Mouse (Mus musculus) left cerebral cortex, adult 2 months (tissue): ENCODE measurements at regions not wholly inside any gene's neighbourhood (a gene's known extent, or its start where the extent isn't known, plus 50 kb on each side); places are given as distances from the start of the nearest gene placed in this dataset.

Experiments
- DNase-seq, 2 experiments: peaks; one replicate each; pipeline ENCODE4 v3.0.0; 2021 to 2022; ENCODE audit warnings: low spot score in 2 of 2, mixed read lengths in 1 of 2; ENCODE audit errors: extremely low spot score in 1 of 2
- H3K27ac ChIP-seq: fragments of 200-600 bp; 2 replicates; pipeline ENCODE4 v1.8.1; 2022
- H3K4me3 ChIP-seq: fragments of 200-600 bp; 2 replicates; pipeline ENCODE4 v1.8.1; 2022
- CTCF ChIP-seq: fragments of 200-600 bp; IDR thresholded peaks from 2 replicates; pipeline ENCODE4 v1.8.1; 2022; ENCODE audit warnings: antibody characterized with exemption, mild to moderate bottlenecking, moderate library complexity
- intact Hi-C: fragments of 180-260 bp; cut with DNase I; formaldehyde crosslinking; loops from one replicate; pipeline ENCODE4 v1.15.1; 2025

- intact Hi-C loops: no loop called here
- no peak overlapping the region for H3K27ac ChIP-seq
- no peak for TF ChIP-seq CTCF
- H3K4me3 ChIP-seq: no peak overlapping the region
- peak in 1 of 2 experiments; percentile 15 for DNase-seq
Measured at GRCm38 (mm10) chr10:37368997-37369679, 230.4 kb upstream of the Marcks start.

GRCm38 (mm10) chr10:37367796-37368195 is 229.1 kb upstream of the Marcks start:
- Histone ChIP-seq H3K27ac (no peak overlapping the region), H3K4me3 (no peak overlapping the region)
- no peak for TF ChIP-seq CTCF
- intact Hi-C loops: no loop called here
- DNase-seq: no peak

- Histone ChIP-seq H3K4me3 (no peak overlapping the region), H3K27ac (no peak overlapping the region)
- intact Hi-C loops: no loop called here
- DNase-seq: no peak
- TF ChIP-seq CTCF: no peak
Measured at GRCm38 (mm10) chr10:37364506-37364905, 225.8 kb upstream of the Marcks start.

GRCm38 (mm10) chr10:37360985-37361384 is 222.3 kb upstream of the Marcks start:
- no peak overlapping the region for H3K4me3 ChIP-seq
- no peak for TF ChIP-seq CTCF
- intact Hi-C loops: no loop called here
- DNase-seq: no peak
- no peak overlapping the region for H3K27ac ChIP-seq

- intact Hi-C loops: loop anchor here (5.0 kb wide), 1 partner anchor 222 kb away; the partner anchor contains the start of gene Marcks
- DNase-seq: no peak
- H3K27ac ChIP-seq: no peak overlapping the region
- no peak overlapping the region for H3K4me3 ChIP-seq
- TF ChIP-seq CTCF: no peak
Measured at GRCm38 (mm10) chr10:37358900-37359299, 220.2 kb upstream of the Marcks start.

- Histone ChIP-seq H3K27ac (no peak overlapping the region), H3K4me3 (no peak overlapping the region)
- TF ChIP-seq CTCF: no peak
- DNase-seq: no peak
- intact Hi-C loops: loop anchor here (5.0 kb wide), 1 partner anchor 221 kb away; the partner anchor contains the start of gene Marcks
Measured at GRCm38 (mm10) chr10:37358334-37358733, 219.6 kb upstream of the Marcks start.

- Histone ChIP-seq H3K4me3 (no peak overlapping the region), H3K27ac (no peak overlapping the region)
- TF ChIP-seq CTCF: peak; percentile 52
- DNase-seq: peak; percentile 37 to 44
- intact Hi-C loops: loop anchor here (5.0 kb wide), 1 partner anchor 220 kb away; the partner anchor contains the start of gene Marcks
Measured at GRCm38 (mm10) chr10:37357304-37358060, 218.8 kb upstream of the Marcks start.

- H3K4me3 ChIP-seq: no peak overlapping the region
- H3K27ac ChIP-seq: no peak overlapping the region
- no peak for DNase-seq
- no peak for TF ChIP-seq CTCF
- intact Hi-C loops: no loop called here
Measured at GRCm38 (mm10) chr10:37349261-37349660, 210.5 kb upstream of the Marcks start.

GRCm38 (mm10) chr10:37348416-37348815 is 209.7 kb upstream of the Marcks start:
- 0 out of 2 replicates have a peak overlapping the region, but pooled peaks have one; percentile 24 for H3K27ac ChIP-seq
- TF ChIP-seq CTCF: no peak
- DNase-seq: no peak
- intact Hi-C loops: no loop called here
- no peak overlapping the region for H3K4me3 ChIP-seq

- no peak overlapping the region for H3K27ac ChIP-seq
- intact Hi-C loops: no loop called here
- TF ChIP-seq CTCF: no peak
- no peak overlapping the region for H3K4me3 ChIP-seq
- DNase-seq: no peak
Measured at GRCm38 (mm10) chr10:37347661-37348060, 208.9 kb upstream of the Marcks start.

- intact Hi-C loops: no loop called here
- H3K4me3 ChIP-seq: no peak overlapping the region
- no peak overlapping the region for H3K27ac ChIP-seq
- no peak for DNase-seq
- no peak for TF ChIP-seq CTCF
Measured at GRCm38 (mm10) chr10:37342675-37343074, 204.0 kb upstream of the Marcks start.

GRCm38 (mm10) chr10:37339658-37340057 is 200.9 kb upstream of the Marcks start:
- no peak for DNase-seq
- Histone ChIP-seq H3K4me3 (no peak overlapping the region), H3K27ac (no peak overlapping the region)
- intact Hi-C loops: no loop called here
- no peak for TF ChIP-seq CTCF
